Mouse (Mus musculus) E14TG2a.4 (cell line): ENCODE measurements around the gene H2-Ke6.

Experiments
- CTCF ChIP-seq: conservative IDR thresholded peaks from 2 replicates; pipeline ENCODE4 v1.5.1; 2014; ENCODE audit warnings: low read length
- NANOG ChIP-seq: IDR thresholded peaks from 2 replicates; pipeline ENCODE4 v1.6.1; 2014; ENCODE audit warnings: borderline replicate concordance, low read length, mixed read lengths

DNA sequence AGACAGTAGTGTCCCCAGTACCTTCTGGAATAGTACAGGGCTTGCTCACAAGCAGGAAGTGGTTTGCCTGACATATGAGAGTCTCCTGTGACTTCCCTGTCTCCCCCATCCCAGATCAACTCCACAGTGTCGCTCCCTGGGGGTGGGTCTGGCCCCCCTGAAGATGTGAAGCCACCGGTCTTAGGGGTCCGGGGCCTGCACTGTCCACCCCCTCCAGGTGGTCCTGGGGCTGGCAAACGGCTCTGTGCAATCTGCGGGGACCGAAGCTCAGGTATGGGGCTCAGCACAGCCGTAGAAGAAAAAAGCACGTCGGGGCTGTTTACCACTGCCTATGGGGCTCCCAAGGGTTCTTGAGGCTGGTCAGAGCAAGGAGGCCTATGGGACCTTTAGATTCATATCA lies 5.6 kb upstream of the H2-Ke6 start:
- TF ChIP-seq CTCF (no peak), NANOG (no peak)
